8 mouse cellular contexts compared by ENCODE assay signal in genomic region chr14:61316861-61317260, GRCm38 (mm10). TPM values are rescaled to one million over a fixed set of nuclear protein-coding genes. Genes with fewer than 3 reads are reported as not detected.
DNase-seq lines count a peak whose midpoint lies in the region; ATAC-seq lines count a peak whose summit lies in the region.

No protein-coding gene starts in this region.

- H3K4me2 ChIP-seq in midbrain, embryonic 14.5 days (ENCODE audit: low read length) = no peak overlapping the region

- no peak overlapping the region for H3K27ac ChIP-seq in midbrain, embryonic 14.5 days (replicated peaks; ENCODE audit: low read depth, low read length)

- no peak for ATAC-seq in midbrain, embryonic 14.5 days (ENCODE audit: low FRiP score, low TSS enrichment)

- no peaks in the 10 kb centered on the region for H3K4me1 ChIP-seq in midbrain, embryonic 14.5 days (ENCODE audit: control insufficient read depth, insufficient read depth, low read length)

- WGBS in midbrain, embryonic 14.5 days = 40% methylated on average over 4 of the region's 4 CpGs

- no peak overlapping the region for H3K9ac ChIP-seq in midbrain, embryonic 14.5 days (replicated peaks; ENCODE audit: low read length)

- no peaks in the 10 kb centered on the region for H3K27me3 ChIP-seq in midbrain, embryonic 14.5 days (ENCODE audit: control insufficient read depth, insufficient read depth, low read length)

- no peak overlapping the region for H3K4me3 ChIP-seq in midbrain, embryonic 14.5 days (replicated peaks; ENCODE audit: low read depth, low read length)

- no peaks in the 10 kb centered on the region for H3K9me3 ChIP-seq in midbrain, embryonic 14.5 days (ENCODE audit: control insufficient read depth, low read length)

- no peaks in the 10 kb centered on the region for H3K36me3 ChIP-seq in midbrain, embryonic 14.5 days (ENCODE audit: control insufficient read depth, insufficient read depth, low read length)

- peak; percentile 12 for DNase-seq in ovary, postnatal 36 days (ENCODE audit: low spot score)
- no peak for DNase-seq in ovary, adult 18-20 months (ENCODE audit: low spot score)
- DNase-seq in adrenal gland, postnatal 10 days = peak; percentile 70
- DNase-seq in embryo, embryonic 9.5 days (ENCODE audit: extremely low spot score) = peak; percentile 58
- peak; percentile 53 for DNase-seq in hindlimb bud, embryonic 11.5 days (ENCODE audit: extremely low spot score, low read depth, low spot score)
- peak; percentile 58 to 74 for DNase-seq in left cerebral cortex, adult 18-20 months (ENCODE audit: low spot score in 2 of 2)
- peak; percentile 78 for DNase-seq in midbrain, embryonic 14.5 days
- DNase-seq in thymus, postnatal 10 days (ENCODE audit: low spot score in 2 of 2) = peak; percentile 22 to 68

RNA-seq across cellular contexts. Expression of gene Arl11, which starts 7.3 kb away (rescaled TPM):
- total RNA-seq in adrenal gland, postnatal 10 days (2021) = 1 to 10 TPM in 1 of 2 experiments, under 1 TPM in 1; 0.85 to 1.1 TPM
- under 1 TPM; 0.72 to 0.82 TPM for total RNA-seq in left cerebral cortex, adult 18-20 months (2021)
- polyA plus RNA-seq in midbrain, embryonic 14.5 days (2014; fragmentation: Nextera tagmentation; extraction: Ambion mirVana) = 0.47 TPM in 1 of 2 replicates, not detected in the other

RNA-seq across cellular contexts. Expression of gene Ebpl, which starts 43.4 kb away (rescaled TPM):
- total RNA-seq in adrenal gland, postnatal 10 days (2021) = 1 to 10 TPM; 6.6 to 7.1 TPM
- total RNA-seq in left cerebral cortex, adult 18-20 months (2021) = 1 to 10 TPM; 3.9 to 4.4 TPM
- polyA plus RNA-seq in midbrain, embryonic 14.5 days (2014; fragmentation: Nextera tagmentation; extraction: Ambion mirVana) = 7.6 and 8.8 TPM in 2 replicates

RNA-seq across cellular contexts. Expression of gene Sgcg, which starts 58.6 kb away (rescaled TPM):
- 10 to 100 TPM; 10.2 to 20.1 TPM for total RNA-seq in adrenal gland, postnatal 10 days (2021)
- total RNA-seq in left cerebral cortex, adult 18-20 months (2021) = under 1 TPM in 1 of 2 experiments, not detected in 1; 0.40 TPM
- polyA plus RNA-seq in midbrain, embryonic 14.5 days (2014; fragmentation: Nextera tagmentation; extraction: Ambion mirVana) = not detected in 2 replicates

Comparison
In these comparisons a context has a peak if more than half of its experiments do, and no peak if none do; other contexts are left out.
1. RNA of gene Sgcg, which starts 58.6 kb away (total RNA-seq): 10.2 to 20.1 TPM in adrenal gland, postnatal 10 days; 0.40 TPM in left cerebral cortex, adult 18-20 months; every median in the first group is over 4 times any median in the second.